Mouse (Mus musculus): Measurements from ENCODE around the gene Dnm2. TPM values are rescaled to one million over a fixed set of nuclear protein-coding genes. Genes with fewer than 3 reads are reported as not detected.
"Not testable (repeated sequence)": the region's sequence is repeated elsewhere in the genome, so short reads cannot be mapped to it uniquely, and the experiment has no call there.

Dnm2 gene
- total RNA-seq, 2 experiments from 2014 or later = 56.1 to 61.0 TPM

GRCm38 (mm10) chr9:21509772-21510688 lies 85.3 kb downstream of the Dnm2 start, which contains the start of gene Tmed1:
TSS of gene Tmed1 (minus strand) at chr9:21510252.
- peak; percentile 90 to 91 for DNase-seq (ENCODE audit: extremely low spot score in 1 of 2, low spot score in 2 of 2)
- H3K27ac ChIP-seq = peak within 1 kb of the TSS; percentile 99
- intact Hi-C loops (cut with DNase I) = loop anchor here (2.0 to 10.0 kb wide), 2 partner anchors 37 to 395 kb away; partner anchors contain the start of gene Carm1
- no peak for TF ChIP-seq CTCF (IDR thresholded peaks at IDR 0.05)
- peak within 1 kb of the TSS; percentile 74 for H3K4me3 ChIP-seq

GRCm38 (mm10) chr9:21510689-21511015 lies 85.9 kb downstream of the Dnm2 start:
- intact Hi-C loops (cut with DNase I) = loop anchor here (2.0 to 10.0 kb wide), 2 partner anchors 36 to 394 kb away; partner anchors contain the start of gene Carm1
- DNase-seq (ENCODE audit: extremely low spot score in 1 of 2, low spot score in 2 of 2) = no peak
- H3K4me3 ChIP-seq = peak overlapping the region; percentile 74
- TF ChIP-seq CTCF (IDR thresholded peaks at IDR 0.05) = no peak
- H3K27ac ChIP-seq = peak overlapping the region; percentile 99

- peak overlapping the region; percentile 74 for H3K4me3 ChIP-seq
- intact Hi-C loops (cut with DNase I) = loop anchor here (2.0 to 10.0 kb wide), 2 partner anchors 36 to 394 kb away; partner anchors contain the start of gene Carm1
- DNase-seq (ENCODE audit: extremely low spot score in 1 of 2, low spot score in 2 of 2) = no peak
- TF ChIP-seq CTCF (IDR thresholded peaks at IDR 0.05) = no peak
- H3K27ac ChIP-seq = peak overlapping the region; percentile 99; the same call in 1 of the 2 replicates
Observed at GRCm38 (mm10) chr9:21511052-21511451, 86.3 kb downstream of the Dnm2 start.

GRCm38 (mm10) chr9:21513466-21513865 lies 88.8 kb downstream of the Dnm2 start:
- no peak for DNase-seq (ENCODE audit: extremely low spot score in 1 of 2, low spot score in 2 of 2)
- intact Hi-C loops (cut with DNase I) = loop anchor here (10.0 kb wide), 1 partner anchor 391 kb away; no protein-coding TSS in a partner anchor
- no peak overlapping the region for H3K27ac ChIP-seq
- no peak for TF ChIP-seq CTCF (IDR thresholded peaks at IDR 0.05)
- H3K4me3 ChIP-seq = no peak overlapping the region

GRCm38 (mm10) chr9:21517947-21518495 lies 93.3 kb downstream of the Dnm2 start:
- intact Hi-C loops (cut with DNase I) = loop anchor here (10.0 kb wide), 1 partner anchor 387 kb away; no protein-coding TSS in a partner anchor
- H3K4me3 ChIP-seq = no peak overlapping the region
- H3K27ac ChIP-seq = no peak overlapping the region
- DNase-seq (ENCODE audit: extremely low spot score in 1 of 2, low spot score in 2 of 2) = no peak
- no peak for TF ChIP-seq CTCF (IDR thresholded peaks at IDR 0.05)

GRCm38 (mm10) chr9:21518690-21519089 lies 94.0 kb downstream of the Dnm2 start:
- H3K4me3 ChIP-seq; H3K27ac ChIP-seq; DNase-seq (ENCODE audit: extremely low spot score in 1 of 2, low spot score in 2 of 2): not testable (repeated sequence)
- intact Hi-C loops (cut with DNase I) = loop anchor here (10.0 kb wide), 1 partner anchor 386 kb away; no protein-coding TSS in a partner anchor

GRCm38 (mm10) chr9:21525142-21525936 lies 100.6 kb downstream of the Dnm2 start:
- H3K4me3 ChIP-seq = no peak overlapping the region
- H3K27ac ChIP-seq = no peak overlapping the region
- TF ChIP-seq CTCF (IDR thresholded peaks at IDR 0.05) = no peak
- DNase-seq (ENCODE audit: extremely low spot score in 1 of 2, low spot score in 2 of 2) = no peak
- intact Hi-C loops (cut with DNase I) = no loop called here

- Histone ChIP-seq H3K4me3 (no peak within 1 kb of the TSS), H3K27ac (no peak within 1 kb of the TSS)
- TF ChIP-seq CTCF (IDR thresholded peaks at IDR 0.05) = no peak
- intact Hi-C loops (cut with DNase I) = no loop called here
- DNase-seq (ENCODE audit: extremely low spot score in 1 of 2, low spot score in 2 of 2) = no peak
Observed at GRCm38 (mm10) chr9:21525937-21526633, 101.4 kb downstream of the Dnm2 start, which contains the start of gene AB124611. TSS of gene AB124611 (plus strand) at chr9:21526176.

- no peak for TF ChIP-seq CTCF (IDR thresholded peaks at IDR 0.05)
- Histone ChIP-seq H3K4me3 (no peak overlapping the region), H3K27ac (no peak overlapping the region)
- intact Hi-C loops (cut with DNase I) = no loop called here
- no peak for DNase-seq (ENCODE audit: extremely low spot score in 1 of 2, low spot score in 2 of 2)
Observed at GRCm38 (mm10) chr9:21526634-21526944, 101.9 kb downstream of the Dnm2 start.

- intact Hi-C loops (cut with DNase I) = no loop called here
Observed at GRCm38 (mm10) chr9:21527100-21527801, 102.5 kb downstream of the Dnm2 start.

More at GRCm38 (mm10) chr9:21527100-21527801, 102.5 kb downstream of the Dnm2 start:
- TF ChIP-seq CTCF (IDR thresholded peaks at IDR 0.05) = no peak
- Histone ChIP-seq H3K4me3 (no peak overlapping the region), H3K27ac (no peak overlapping the region)
- no peak for DNase-seq (ENCODE audit: extremely low spot score in 1 of 2, low spot score in 2 of 2)
